Mouse (Mus musculus) layer of hippocampus, postnatal 10 days (tissue): ENCODE measurements around the gene Gad1. TPM values are rescaled to one million over a fixed set of nuclear protein-coding genes. Genes with fewer than 3 reads are reported as not detected.
A peak's percentile ranks its signal among the peaks of the same experiment; 100 is the strongest.

ENCODE experiments used
- DNase-seq, 2 experiments: peaks; one replicate each; pipeline ENCODE4 v3.0.0; 2021; ENCODE audit warnings: low spot score in 2 of 2
- long read RNA-seq: library from polyadenylated mRNA; stranded (forward); transcript quantifications from one replicate; pipeline ENCODE4 v2.0.0, GENCODE M21; 2023
- total RNA-seq, 2 experiments: library from RNA; stranded (reverse); gene quantifications; 2 replicates each; pipeline ENCODE4 v1.2.3; 2021

The Gad1 gene
- total RNA-seq: 100 to 1,000 TPM; 188 to 209 TPM
- long read RNA-seq, transcript Gad1-201 (17 exons, 3,355 nt): major isoform, 68 of 111 reads
- long read RNA-seq, partial matches to known transcripts: 33 of 111 reads
- long read RNA-seq, other reads (novel, unspliced or antisense): 9 of 111 reads

DNA sequence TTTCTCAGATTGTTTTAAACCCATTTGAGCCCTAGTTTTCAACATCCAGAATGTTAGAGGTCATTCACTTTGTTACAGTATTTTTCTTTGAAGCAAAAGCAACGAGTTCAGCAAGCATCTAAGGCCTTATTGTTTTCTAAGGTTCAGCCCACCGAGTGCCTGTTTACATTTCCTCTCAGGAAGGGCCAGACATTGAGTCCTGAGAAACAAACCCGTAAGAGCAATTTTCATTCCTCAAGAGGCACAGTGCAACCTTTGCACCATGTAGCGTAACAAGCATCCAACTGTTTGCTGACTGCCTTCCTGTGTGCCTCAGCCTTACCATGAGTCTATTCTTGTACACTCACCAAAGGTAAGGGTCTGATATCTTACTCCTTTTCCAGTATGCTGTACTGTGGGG, at the start of gene Gad1:
Gene Gad1 (plus strand): TSS at position 301 of the 400 bp plus-strand sequence.
- DNase-seq: no peak

DNA sequence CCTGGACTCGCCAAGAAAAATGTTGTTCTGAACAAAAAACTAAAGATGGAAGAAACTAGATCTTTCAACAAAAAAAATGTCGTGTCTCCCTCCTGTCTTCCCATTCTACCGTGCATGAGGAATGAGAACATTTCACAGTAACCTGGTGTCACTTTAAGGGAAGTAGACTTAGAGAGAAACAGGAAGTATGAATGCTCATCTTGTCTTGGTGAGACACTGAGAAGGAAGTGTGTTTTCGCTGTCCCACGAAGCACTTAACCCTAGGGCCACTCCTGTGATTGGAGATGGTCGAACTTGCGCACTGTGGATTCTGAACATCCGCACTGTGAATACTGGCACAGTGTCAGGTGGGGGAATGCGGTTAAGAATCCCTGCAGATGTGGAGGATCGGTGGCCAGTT, 49.4 kb upstream of the Gad1 start:
- DNase-seq: no peak

DNA sequence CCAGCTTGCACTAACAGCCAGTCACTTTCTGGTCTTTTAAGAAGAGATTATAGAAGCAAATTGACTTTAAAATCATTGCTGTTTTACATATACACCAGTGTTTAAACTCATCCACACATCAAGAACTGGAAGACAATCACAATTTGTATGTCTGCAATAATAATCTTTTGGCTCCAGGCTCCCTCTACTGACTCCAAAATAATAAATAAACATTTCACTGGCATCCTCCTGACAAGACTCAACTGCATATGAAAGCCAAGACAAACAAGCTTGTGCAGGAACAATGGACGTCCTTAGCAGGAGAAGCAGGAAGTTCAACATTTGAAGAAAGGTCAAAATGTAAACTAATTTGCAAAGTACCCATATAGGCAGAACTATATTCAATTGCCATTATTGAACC, 47.6 kb upstream of the Gad1 start:
- DNase-seq: no peak

DNA sequence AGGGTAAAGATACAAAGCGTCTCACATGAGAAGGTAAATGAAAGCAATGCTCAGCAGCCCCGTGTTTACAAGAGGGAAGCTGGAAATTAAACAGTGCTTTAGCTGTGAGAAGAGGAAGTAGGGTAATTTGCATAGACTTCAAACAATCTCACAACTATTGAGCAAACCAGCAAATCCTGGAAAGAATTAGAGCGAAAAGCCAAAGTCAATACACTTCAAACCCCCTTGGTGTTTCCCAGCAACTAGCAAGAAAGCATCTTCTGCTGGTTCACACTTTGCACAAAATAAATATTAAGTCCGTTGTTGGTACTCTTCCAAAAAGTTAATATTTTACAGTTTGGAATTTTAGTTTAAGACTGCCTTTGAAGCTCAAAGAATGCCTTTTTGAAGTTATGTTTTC, 47.0 kb upstream of the Gad1 start:
- DNase-seq: no peak

DNA sequence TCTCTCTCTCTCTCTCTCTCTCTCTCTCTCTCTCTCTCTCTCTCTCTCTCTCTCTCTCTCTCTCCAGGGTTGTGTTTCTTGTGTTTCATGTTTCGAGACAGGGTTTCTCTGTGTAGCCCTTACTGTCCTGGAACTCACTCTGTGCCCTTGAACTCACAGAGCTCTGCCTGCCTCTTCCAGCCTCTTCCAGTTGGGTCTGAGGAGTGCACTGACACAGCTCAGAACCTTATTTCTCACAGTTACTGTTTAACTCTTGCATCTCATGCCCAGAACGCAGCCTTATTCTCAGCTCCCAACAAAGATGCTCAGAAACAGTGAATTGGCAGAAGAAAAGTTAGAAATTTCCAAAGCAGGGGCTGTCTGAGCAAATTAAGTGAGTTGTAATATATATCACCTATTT, 46.5 kb upstream of the Gad1 start:
- DNase-seq: no peak

DNA sequence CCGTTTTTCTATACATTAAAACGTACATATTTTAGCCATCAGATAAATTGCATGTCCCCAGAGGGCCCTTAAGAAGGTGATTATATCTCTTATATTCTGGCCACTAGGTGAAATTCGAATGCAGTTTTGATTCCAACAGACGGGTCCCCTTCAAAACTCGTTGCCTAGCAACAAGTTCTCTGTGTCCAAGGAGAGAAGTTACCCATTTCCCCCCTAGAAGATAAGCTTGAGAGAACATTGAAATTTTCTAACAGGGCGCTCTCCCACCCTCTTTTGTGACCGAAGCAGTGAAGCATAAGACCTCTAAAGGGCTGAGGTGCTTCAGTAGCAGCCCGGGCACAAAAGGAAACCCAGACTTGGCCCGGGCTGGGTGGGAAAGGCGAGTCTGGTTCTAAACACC, 44.4 kb upstream of the Gad1 start, which contains the start of gene Erich2:
Gene Erich2 (plus strand): TSS at position 324 of the 400 bp plus-strand sequence.
- DNase-seq: no peak

DNA sequence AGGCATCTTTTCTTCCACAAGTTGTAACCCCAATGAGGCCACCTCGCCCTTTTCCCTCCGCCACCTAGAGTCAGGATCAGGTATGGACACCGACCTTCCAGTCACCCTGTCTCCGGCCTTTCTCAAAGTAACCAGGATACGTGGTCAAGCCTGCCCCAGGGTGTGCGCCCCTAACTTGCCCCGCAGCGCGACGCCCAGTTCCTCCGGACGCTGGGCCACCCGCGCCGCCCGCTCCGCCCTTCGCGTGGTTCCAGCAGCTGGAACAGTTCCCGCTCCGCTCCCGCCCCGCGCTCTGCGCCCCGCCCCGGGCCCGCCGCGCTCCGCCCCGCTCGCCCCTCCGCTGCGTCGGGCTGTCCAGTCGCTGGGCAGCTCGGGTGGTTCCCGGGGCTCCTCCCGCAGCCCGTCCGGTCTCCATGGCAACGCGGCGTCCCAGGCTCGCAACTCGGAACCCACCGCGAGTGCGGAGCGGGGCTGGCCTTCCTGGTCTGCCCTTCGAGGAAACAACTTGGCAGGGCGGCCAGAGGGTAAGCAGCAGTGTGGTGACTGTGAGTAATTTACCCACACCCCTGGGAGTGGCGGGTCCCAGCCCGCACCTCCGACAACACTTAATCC, 43.7 kb upstream of the Gad1 start:
- DNase-seq: peak; percentile 70 to 80

DNA sequence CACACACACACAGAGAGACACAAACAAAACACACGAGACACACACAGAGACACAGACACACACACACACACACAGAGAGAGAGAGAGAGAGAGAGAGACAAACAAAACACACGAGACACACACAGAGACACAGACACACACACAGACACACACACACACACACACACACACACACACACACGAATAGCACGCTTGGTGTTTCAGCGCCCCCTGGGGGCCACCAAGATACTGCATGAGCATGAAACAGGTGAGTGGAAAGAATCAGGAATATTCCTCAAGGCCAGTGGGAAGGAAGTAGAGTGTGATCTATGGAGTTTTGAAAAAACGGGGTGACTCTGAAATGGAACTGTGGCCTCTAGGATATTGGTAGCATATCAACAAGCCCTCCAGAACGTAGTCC, 14.6 kb upstream of the Gad1 start:
- DNase-seq: peak; percentile 39 to 51

DNA sequence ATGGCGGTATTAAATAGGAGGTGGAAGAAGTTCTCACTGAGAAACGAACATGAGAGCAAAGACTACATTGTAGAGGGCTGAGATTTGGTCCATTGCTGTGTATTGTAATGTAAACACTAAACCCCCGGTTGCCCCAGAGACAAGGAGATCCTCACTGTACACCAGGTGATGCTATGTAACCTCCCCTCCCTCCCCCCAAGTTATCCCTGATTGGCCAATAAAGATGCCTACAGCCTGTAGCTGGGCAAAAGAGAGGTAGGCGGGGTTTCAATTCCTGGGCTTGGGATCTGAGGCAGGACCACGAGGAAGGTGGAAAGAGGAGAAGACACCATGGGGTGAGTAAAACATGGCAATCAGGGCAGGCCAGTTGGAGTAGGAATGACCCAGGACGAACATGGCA, 2.2 kb upstream of the Gad1 start:
- DNase-seq: no peak

DNA sequence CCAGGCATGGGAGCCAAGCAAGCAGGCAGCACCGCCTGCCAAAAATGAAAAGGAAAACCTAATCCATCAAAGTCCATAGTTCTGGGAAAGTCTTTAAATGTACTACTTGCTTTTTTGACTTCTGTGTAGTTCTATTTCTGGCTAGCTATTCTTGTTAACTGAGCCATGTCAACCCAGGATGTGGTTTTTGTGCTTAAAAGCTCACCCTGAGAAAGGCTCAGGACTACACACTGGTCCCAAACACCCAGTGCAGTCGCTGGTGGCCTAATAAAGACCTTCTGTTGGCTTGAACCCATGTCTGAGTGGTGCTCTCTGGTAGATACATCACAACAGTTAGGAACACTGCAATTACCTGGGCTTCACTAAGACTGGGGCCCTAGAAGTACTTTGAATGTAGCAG, 1.4 kb upstream of the Gad1 start:
- DNase-seq: no peak

DNA sequence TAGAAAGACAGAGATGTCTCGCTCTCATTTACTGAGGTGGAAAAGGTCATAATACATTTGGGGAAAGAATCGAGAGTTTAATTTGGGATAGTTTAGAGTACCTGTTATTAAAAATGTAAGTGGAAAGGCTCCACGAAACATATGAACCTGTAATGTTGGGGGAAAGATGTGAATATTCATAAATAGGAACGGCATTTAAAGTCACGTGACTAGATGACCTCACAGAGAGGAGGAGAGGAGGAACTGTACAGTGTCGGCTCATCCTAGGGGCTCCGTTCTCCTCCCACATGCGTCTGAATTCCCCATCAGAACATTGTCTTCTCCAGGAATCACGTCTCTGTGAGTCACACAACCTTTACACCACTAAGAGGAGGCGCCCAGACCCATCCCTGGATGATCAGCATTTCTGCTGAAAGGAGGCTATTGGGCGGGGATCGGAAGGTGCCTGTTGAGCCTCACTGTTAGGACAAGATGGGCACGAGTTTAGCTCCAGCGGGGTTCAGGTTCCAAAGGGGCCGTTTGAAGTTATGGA, 739 bp upstream of the Gad1 start:
- DNase-seq: no peak

DNA sequence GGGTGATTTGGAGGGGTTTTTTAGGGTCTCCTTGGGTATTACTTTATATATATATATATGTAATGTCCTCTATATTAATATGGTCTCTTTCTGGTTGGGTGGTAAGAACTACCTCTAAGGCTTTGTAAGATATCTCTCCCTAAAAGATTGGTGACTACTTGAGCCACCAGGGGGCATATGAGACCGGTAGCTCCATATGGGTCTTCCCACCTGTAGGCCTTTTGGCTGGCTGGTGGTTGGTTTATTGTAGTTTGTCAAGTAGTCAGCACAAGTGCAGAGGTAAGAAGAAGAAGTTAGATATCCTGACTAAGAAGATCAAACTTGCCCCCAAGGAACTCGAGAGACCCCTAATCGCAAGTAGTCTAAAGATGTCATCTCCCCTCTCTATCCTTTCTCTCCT, 954 bp downstream of the Gad1 start:
- no peak for DNase-seq

DNA sequence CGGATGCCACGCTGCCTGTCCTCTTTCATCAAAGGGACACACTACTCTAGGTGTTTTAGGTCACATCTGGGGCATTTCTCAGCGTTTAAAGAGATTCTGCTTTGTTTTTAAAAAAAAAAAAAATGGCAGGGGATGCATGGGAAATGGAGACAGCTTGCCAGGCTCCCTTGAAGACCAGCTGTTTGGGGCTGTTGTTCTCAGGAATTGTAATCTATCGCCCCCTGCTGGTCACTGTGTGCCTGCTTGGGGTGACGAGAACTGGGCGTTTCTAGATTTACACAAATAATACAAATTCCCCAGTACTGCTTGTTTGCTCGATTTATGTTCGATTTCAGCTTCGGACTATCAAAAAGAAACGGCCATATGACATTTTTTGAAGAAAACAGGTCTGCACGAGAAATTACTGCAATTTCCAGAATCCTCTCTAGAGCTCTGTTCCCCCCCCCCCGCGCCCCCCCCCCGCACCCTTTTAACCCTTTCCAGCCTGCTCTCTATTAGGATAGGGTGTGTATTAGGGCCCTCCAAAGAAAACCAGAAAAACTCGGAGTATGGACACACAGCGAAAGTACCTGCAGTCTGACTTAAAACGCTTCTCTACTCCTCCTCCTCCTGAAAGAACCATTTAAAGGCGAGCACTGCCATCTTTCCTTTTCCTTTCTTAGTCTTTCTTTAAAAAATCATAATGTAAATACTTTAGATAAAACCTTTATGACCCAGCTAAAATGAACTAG, 5.4 kb downstream of the Gad1 start:
- DNase-seq: peak; percentile 88 to 91

DNA sequence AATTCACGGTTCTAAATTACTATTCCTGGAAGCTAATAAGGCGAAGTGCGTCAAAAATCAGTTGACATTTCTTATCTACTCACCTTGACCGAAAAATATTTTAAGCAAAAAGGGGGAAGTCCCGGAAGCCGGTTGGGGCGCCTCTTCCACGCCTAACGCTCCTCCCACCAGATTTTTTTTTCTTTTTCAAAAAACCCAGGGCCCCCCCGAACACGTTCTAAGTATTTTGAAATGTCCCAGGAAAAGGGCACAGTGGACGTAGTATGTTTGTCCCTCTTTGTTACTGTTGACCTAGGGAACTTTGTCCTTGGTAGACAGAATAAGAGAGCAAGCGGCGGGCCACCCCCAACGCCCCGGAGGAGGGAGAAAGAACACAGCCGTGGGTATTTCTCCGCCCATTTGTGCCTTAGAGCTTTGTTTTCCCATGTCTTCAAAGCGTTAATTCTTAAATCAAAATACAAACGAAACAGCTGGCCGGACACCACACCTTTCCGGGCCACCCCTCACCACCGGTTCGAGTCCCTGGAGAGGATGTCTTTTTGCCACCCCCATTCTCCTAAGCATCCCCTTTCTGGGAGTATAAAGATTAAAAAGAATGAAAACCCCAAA, 6.1 kb downstream of the Gad1 start:
- DNase-seq: no peak

DNA sequence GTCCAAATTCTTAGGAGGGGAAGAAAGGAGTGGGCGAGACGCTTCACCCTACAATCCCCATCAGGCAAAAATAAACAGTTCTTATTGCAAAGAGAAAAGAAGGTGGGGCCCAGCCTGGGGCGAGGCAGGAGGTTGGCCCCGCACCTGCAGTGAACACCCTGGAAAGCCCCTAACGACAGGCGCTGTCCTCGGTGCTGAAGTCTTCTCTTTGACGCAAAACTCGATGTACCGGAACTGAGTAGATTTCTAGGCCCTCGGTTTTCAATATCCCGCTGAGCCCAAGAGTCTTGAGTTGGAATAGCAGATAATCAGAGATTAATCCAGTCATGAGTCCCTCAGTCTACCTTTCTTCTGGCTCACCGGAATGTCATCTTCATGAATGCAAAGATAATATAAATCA, 6.6 kb downstream of the Gad1 start:
- peak in 1 of 2 experiments; percentile 55 for DNase-seq

DNA sequence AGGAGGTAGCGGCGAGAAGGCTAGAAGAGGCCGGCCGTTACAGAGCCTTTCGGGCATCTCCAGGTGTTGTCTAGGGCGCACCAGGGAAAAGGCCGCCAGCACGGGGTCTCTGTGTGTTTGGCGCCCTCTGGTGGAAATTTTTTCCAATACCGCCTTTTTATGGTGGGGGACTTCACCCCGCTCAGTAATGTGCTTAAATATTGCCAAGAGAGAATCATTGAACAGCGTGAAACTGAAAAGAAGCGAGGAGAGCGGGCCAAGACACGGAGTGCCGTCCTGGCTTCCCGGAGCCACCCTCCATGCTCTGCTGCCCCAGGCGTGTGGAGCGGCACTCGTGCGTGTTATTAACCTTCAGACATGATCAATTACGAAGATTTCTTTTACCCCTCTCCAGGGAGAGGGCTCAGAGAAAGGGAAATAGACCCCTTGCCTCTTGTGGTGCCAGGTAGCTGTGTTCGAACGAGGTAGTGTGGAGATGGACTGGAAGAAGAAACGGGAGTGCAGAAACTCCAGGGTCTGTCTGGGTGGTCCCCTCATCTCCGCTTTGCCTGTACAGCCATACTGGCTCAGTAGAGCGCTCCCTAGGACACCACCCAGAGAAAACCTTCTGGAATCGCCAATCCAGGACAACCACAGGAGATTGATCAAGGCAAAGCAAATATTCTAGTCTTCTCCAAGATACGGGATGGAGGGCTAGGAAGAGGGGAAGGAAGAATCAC, 8.4 kb downstream of the Gad1 start:
- DNase-seq: peak; percentile 82 to 85

DNA sequence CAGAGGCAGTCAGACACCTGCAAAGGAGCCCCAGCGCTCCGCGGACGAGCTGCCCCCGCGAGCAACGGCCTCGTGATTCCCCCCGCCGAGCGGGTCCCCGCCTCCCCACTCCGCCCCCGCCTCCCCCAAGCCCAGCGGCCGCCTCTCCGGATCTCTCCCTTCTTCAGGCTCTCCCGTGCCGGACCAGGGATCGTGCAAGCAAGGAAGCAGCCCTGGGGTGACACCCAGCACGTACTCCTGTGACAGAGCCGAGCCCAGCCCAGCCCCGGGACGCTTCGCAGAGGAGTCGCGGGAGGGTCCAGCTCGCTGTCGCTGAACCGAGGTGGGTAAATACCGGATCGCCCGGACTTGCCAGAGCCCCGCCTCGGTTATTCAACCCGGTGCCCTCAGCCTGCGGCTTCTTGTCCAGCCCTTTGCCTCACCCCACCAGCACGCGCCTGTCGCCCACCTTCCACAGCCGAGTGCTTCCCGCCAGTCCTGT, 9.2 kb downstream of the Gad1 start:
- peak; percentile 42 to 63 for DNase-seq

DNA sequence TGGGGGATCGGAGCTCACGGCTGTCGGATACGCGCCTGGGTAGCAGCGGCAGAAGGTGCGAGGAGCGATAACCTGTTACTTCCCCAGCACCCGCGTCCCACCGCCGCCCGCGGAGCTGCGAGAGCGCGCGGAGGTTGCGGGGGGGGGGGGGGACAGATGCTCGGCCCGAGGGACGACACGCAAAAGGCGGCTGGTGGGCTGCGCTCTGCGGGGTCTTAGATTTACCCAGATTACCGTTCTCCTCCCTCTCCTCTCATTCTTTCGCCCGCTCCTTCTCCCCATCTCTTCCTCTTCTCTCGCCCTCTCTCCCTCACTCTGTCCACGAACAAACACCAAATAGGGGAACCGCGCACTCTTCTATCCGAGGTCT, 9.7 kb downstream of the Gad1 start:
- peak in 1 of 2 experiments; percentile 38 for DNase-seq

DNA sequence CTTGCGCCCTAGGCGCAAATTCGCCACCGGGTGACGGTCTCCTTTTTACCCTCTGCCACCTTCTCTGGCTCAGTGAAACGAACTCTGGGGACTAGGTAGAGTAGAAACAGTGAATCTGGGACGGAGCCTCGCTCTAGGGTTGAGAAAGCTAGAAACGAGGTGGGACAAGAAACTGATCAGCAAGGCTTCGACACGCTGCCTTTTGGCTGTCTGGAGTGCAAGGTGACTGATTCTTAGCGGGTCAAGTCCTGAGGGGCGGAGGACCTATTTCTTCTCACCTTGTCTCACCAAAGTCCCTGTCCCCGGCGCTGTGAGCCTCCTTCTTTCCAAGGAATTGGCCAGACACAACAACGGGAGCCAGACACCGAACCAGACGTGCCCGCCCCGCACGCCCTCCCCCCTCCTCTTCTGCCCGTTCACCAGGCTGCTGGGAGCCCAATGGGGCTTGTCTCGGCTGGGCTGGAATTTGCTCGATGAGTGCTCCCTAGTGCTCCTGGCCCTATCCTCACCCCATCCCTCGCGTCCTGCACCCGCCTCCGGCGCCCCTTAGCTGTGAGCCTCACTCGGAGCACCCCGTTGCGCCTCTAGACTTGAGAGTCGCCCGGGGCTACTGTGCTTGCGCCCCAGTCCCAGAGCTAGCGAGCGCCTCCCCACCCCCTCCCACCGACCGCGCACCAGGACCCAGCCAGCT, 10.3 kb downstream of the Gad1 start:
- DNase-seq: peak; percentile 37 to 48
